Mouse (Mus musculus): ENCODE data around the gene Glt1d1. TPM values are rescaled to one million over a fixed set of nuclear protein-coding genes. Genes with fewer than 3 reads are reported as not detected.

The Glt1d1 gene
- total and polyA plus RNA-seq, 2 experiments from 2014 or later = 1.3 to 9.6 TPM

DNA sequence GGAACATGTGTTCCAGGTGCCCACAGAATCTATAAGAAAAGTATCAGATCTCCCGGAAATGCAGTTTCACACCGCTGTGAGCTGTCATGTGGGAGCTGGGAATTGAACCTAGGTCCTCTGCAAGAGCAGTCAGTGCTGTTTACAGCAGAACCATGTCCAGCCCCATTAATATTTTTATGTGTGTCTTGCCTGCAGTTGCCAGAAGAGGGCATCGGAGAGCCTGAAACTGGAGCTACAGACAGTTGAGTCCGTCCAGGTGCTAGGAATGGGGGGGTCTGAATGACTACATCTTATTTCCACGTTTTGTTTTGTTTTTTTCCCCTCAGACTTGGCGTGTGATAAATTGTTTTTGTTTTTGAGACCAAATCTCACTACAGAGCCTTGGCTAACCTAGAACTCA, 16.0 kb downstream of the Glt1d1 start:
- Histone ChIP-seq H3K9me3 (ENCODE audit: low read length) (no peaks in the 10 kb centered on the region), H3K4me1 (ENCODE audit: insufficient read depth, low read length) (no peaks in the 10 kb centered on the region), H3K27ac (ENCODE audit: low read depth, low read length) (no peak overlapping the region), H3K36me3 (ENCODE audit: insufficient read depth, low read length) (peaks cover 11% of the 10 kb centered on the region; the same call in 1 of the 2 replicates), H3K4me2 (ENCODE audit: low read depth, low read length, poor library complexity, severe bottlenecking) (no peak overlapping the region), H3K4me3 (ENCODE audit: low read depth, low read length) (no peak overlapping the region), H3K9ac (replicated peaks; ENCODE audit: low read length, poor library complexity, severe bottlenecking) (no peak overlapping the region), H3K27me3 (ENCODE audit: insufficient read depth, low read length) (no peaks in the 10 kb centered on the region)
- DNase-seq (ENCODE audit: low spot score) (no peak), ATAC-seq (ENCODE audit: low FRiP score) (no peak)
- WGBS = 80% methylated on average over 6 of the region's 6 CpGs
- TF ChIP-seq CTCF (IDR thresholded peaks at IDR 0.05) = peak; percentile 67

DNA sequence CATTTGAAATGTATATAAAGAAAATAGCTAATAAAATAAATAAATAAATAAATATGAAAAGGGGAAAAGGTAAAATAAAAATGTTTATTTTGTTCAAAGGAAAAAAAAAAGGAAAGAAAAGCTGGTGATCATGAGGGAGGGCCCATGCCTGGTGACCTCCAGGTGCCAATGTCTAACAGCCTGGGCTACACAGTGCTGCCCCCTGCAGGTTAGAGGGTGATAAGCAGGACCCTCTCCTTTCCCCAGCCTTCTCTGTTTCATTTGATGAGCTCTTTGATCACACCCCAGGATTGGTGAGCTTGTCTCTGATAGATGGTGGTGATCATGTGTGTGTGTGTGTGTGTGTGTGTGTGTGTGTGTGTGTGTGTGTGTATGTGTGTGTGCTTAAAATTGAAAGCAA, 17.0 kb downstream of the Glt1d1 start:
- no peaks in the 10 kb centered on the region for H3K9me3 ChIP-seq (ENCODE audit: low read length)
- no peak overlapping the region for H3K27ac ChIP-seq (ENCODE audit: low read depth, low read length)
- H3K4me1 ChIP-seq (ENCODE audit: insufficient read depth, low read length) = no peaks in the 10 kb centered on the region
- H3K36me3 ChIP-seq (ENCODE audit: insufficient read depth, low read length) = peaks cover 11% of the 10 kb centered on the region; the same call in 1 of the 2 replicates
- ATAC-seq (ENCODE audit: low FRiP score) (no peak), DNase-seq (ENCODE audit: low spot score) (no peak)
- no peaks in the 10 kb centered on the region for H3K27me3 ChIP-seq (ENCODE audit: insufficient read depth, low read length)
- TF ChIP-seq CTCF (IDR thresholded peaks at IDR 0.05) = peak; percentile 52
- no peak overlapping the region for H3K4me2 ChIP-seq (ENCODE audit: low read depth, low read length, poor library complexity, severe bottlenecking)
- H3K9ac ChIP-seq (replicated peaks; ENCODE audit: low read length, poor library complexity, severe bottlenecking) = no peak overlapping the region
- H3K4me3 ChIP-seq (ENCODE audit: low read depth, low read length) = no peak overlapping the region

DNA sequence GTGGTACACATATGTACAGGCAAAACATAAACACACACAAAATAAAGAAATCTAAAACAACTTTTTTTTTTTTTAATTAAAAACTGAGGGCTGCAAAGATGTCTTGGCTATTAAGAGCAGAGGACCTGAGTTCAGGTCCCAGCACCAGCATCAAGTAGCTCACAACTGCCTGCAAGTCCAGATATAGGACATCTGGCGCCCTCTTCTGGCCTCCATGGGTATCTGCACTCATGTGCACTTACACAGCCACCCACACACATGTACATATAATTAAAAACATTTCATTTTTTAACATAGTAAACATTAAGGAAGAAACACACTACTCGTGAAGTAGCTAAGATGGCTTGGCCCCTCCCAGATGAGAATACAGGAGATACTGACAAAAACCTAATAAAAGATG, 26.2 kb downstream of the Glt1d1 start:
- peak; percentile 22; the same call in 1 of the 2 replicates for TF ChIP-seq CTCF (IDR thresholded peaks at IDR 0.05)
- Histone ChIP-seq H3K4me1 (ENCODE audit: insufficient read depth, low read length) (no peaks in the 10 kb centered on the region), H3K27me3 (ENCODE audit: insufficient read depth, low read length) (no peaks in the 10 kb centered on the region), H3K4me2 (ENCODE audit: low read depth, low read length, poor library complexity, severe bottlenecking) (no peak overlapping the region), H3K27ac (ENCODE audit: low read depth, low read length) (no peak overlapping the region), H3K36me3 (ENCODE audit: insufficient read depth, low read length) (no peaks in the 10 kb centered on the region), H3K9ac (replicated peaks; ENCODE audit: low read length, poor library complexity, severe bottlenecking) (no peak overlapping the region), H3K4me3 (ENCODE audit: low read depth, low read length) (no peak overlapping the region), H3K9me3 (ENCODE audit: low read length) (no peaks in the 10 kb centered on the region)
- 89% methylated on average over 2 of the region's 2 CpGs for WGBS
- ATAC-seq (ENCODE audit: low FRiP score) (no peak), DNase-seq (ENCODE audit: low spot score) (no peak)

DNA sequence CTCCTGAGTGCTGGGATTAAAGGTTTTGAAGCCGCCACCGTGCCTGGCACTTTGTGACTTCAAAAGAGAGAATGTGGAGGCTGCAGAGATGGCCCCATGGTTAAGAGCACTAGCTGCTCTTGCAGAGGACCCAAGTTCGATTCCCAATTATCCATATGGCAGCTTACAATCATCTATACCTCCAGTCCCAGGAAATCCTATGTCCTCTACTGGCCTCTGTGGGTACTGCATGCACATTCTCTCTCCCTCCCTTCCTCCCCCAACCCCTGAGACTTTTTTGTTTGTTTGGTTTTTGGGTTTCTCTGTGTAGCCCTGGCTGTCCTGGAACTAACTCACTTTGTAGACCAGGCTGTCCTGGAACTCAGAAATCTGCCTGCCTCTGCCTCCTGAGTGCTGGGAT, 27.2 kb downstream of the Glt1d1 start:
- Histone ChIP-seq H3K27me3 (ENCODE audit: insufficient read depth, low read length) (no peaks in the 10 kb centered on the region), H3K27ac (ENCODE audit: low read depth, low read length) (no peak overlapping the region), H3K9me3 (ENCODE audit: low read length) (no peaks in the 10 kb centered on the region), H3K4me3 (ENCODE audit: low read depth, low read length) (no peak overlapping the region), H3K4me2 (ENCODE audit: low read depth, low read length, poor library complexity, severe bottlenecking) (no peak overlapping the region), H3K4me1 (ENCODE audit: insufficient read depth, low read length) (no peaks in the 10 kb centered on the region), H3K9ac (replicated peaks; ENCODE audit: low read length, poor library complexity, severe bottlenecking) (no peak overlapping the region), H3K36me3 (ENCODE audit: insufficient read depth, low read length) (no peaks in the 10 kb centered on the region; the same call in 1 of the 2 replicates)
- WGBS = 81% methylated on average over 3 of the region's 3 CpGs
- DNase-seq (ENCODE audit: low spot score) (no peak), ATAC-seq (ENCODE audit: low FRiP score) (no peak)
- peak; percentile 41 for TF ChIP-seq CTCF (IDR thresholded peaks at IDR 0.05)

DNA sequence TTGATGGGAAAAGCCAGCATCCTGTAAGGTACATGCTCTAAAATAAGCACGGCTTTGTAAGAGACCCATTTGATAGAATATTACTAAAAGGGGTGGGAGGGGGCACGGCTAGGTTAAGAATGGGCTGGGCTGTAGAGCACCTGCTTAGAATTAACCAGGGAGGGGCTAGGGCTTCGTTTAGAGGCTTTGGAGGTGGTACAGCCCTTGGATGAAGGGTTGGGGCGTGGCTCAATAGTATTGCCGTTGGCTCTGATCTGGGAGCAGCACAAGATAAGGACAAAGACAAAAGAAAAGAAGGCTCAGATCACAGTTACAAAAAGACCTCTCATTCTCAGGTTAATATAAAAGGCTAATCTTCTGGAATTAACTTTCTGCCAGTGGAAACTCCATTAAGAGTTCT, 28.2 kb downstream of the Glt1d1 start:
- WGBS = 75% methylated on average over 5 of the region's 5 CpGs

DNA sequence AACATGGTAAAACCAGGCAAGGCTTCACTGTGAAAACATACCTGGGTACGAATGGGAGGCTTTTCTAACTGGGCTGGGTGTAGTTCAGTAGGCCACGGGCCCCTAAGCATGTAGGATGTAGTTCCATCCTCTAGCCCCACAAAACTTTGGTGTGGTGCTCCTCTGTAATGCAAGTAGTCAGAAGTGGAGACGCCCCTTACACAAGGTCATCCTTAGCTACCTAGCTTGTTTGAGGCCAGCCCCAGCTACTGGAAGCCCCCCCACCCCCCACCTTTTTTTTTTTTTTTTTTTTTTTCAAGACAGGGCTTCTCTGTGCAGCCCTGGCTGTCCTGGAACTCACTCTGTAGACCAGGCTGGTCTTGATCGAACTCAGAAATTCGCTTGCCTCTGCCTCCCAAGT, 28.9 kb downstream of the Glt1d1 start:
- ATAC-seq (ENCODE audit: low FRiP score) (no peak), DNase-seq (ENCODE audit: low spot score) (no peak)
- Histone ChIP-seq H3K36me3 (ENCODE audit: insufficient read depth, low read length) (no peaks in the 10 kb centered on the region; the same call in 1 of the 2 replicates), H3K4me1 (ENCODE audit: insufficient read depth, low read length) (no peaks in the 10 kb centered on the region), H3K9ac (replicated peaks; ENCODE audit: low read length, poor library complexity, severe bottlenecking) (no peak overlapping the region), H3K27me3 (ENCODE audit: insufficient read depth, low read length) (no peaks in the 10 kb centered on the region), H3K4me2 (ENCODE audit: low read depth, low read length, poor library complexity, severe bottlenecking) (no peak overlapping the region), H3K4me3 (ENCODE audit: low read depth, low read length) (no peak overlapping the region), H3K27ac (ENCODE audit: low read depth, low read length) (no peak overlapping the region), H3K9me3 (ENCODE audit: low read length) (no peaks in the 10 kb centered on the region)
- no peak for TF ChIP-seq CTCF (IDR thresholded peaks at IDR 0.05)
- 94% methylated on average over 5 of the region's 5 CpGs for WGBS

More for the DNA sequence above, 28.2 kb downstream of the Glt1d1 start:
- no peak for TF ChIP-seq CTCF (IDR thresholded peaks at IDR 0.05)
- H3K27me3 ChIP-seq (ENCODE audit: insufficient read depth, low read length) = no peaks in the 10 kb centered on the region
- no peak overlapping the region for H3K9ac ChIP-seq (replicated peaks; ENCODE audit: low read length, poor library complexity, severe bottlenecking)
- H3K4me3 ChIP-seq (ENCODE audit: low read depth, low read length) = no peak overlapping the region
- no peaks in the 10 kb centered on the region for H3K9me3 ChIP-seq (ENCODE audit: low read length)
- no peaks in the 10 kb centered on the region for H3K4me1 ChIP-seq (ENCODE audit: insufficient read depth, low read length)
- no peaks in the 10 kb centered on the region; the same call in 1 of the 2 replicates for H3K36me3 ChIP-seq (ENCODE audit: insufficient read depth, low read length)
- ATAC-seq (ENCODE audit: low FRiP score) (no peak), DNase-seq (ENCODE audit: low spot score) (no peak)
- H3K27ac ChIP-seq (ENCODE audit: low read depth, low read length) = no peak overlapping the region
- H3K4me2 ChIP-seq (ENCODE audit: low read depth, low read length, poor library complexity, severe bottlenecking) = no peak overlapping the region

Measured in midbrain, postnatal 0 days (tissue).